Mouse (Mus musculus) midbrain, postnatal 0 days (tissue): Measurements from ENCODE around the gene Ston1. TPM values are rescaled to one million over a fixed set of nuclear protein-coding genes. Genes with fewer than 3 reads are reported as not detected.

Source experiments
- ATAC-seq: fragments of 200-750 bp; cut with Nextera tagmentation; 2 replicates; pipeline ENCODE4 v1.8.0; 2017; ENCODE audit warnings: moderate number of reproducible peaks, mild to moderate bottlenecking, moderate TSS enrichment, moderate library complexity; ENCODE audit not compliant: low FRiP score
- DNase-seq: peaks from one replicate; pipeline ENCODE4 v3.0.0-alpha.2; 2015; ENCODE audit warnings: low spot score
- H3K27ac ChIP-seq: fragments of 300-500 bp; sonication (generic); 2 replicates; pipeline ENCODE4 v1.5.1; 2014; ENCODE audit warnings: low read depth, mild to moderate bottlenecking, low read length, mixed read lengths
- H3K27me3 ChIP-seq: fragments of 300-500 bp; sonication (generic); 2 replicates; pipeline ENCODE4 v1.6.1; 2014; ENCODE audit warnings: low read length, control low read depth, mixed read lengths; ENCODE audit not compliant: insufficient read depth
- H3K36me3 ChIP-seq: fragments of 300-500 bp; sonication (generic); 2 replicates; pipeline ENCODE4 v1.6.1; 2014; ENCODE audit warnings: low read length, control low read depth, mixed read lengths; ENCODE audit not compliant: insufficient read depth
- H3K4me1 ChIP-seq: fragments of 300-500 bp; sonication (generic); 2 replicates; pipeline ENCODE4 v1.6.1; 2014; ENCODE audit warnings: mild to moderate bottlenecking, control low read depth, antibody characterized with exemption, low read length, mixed read lengths; ENCODE audit not compliant: insufficient read depth
- H3K4me2 ChIP-seq: fragments of 300-500 bp; sonication (generic); 2 replicates; pipeline ENCODE4 v1.6.1; 2014; ENCODE audit warnings: low read depth, mild to moderate bottlenecking, low read length, mixed read lengths; ENCODE audit not compliant: poor library complexity, severe bottlenecking
- H3K4me3 ChIP-seq: fragments of 300-500 bp; sonication (generic); 2 replicates; pipeline ENCODE4 v1.5.1; 2014; ENCODE audit warnings: low read depth, mild to moderate bottlenecking, low read length, moderate library complexity
- H3K9ac ChIP-seq: fragments of 300-500 bp; sonication (generic); replicated peaks from 2 replicates; pipeline ENCODE4 v1.6.1; 2014; ENCODE audit warnings: mild to moderate bottlenecking, low read length, moderate library complexity, mixed read lengths; ENCODE audit not compliant: poor library complexity, severe bottlenecking
- H3K9me3 ChIP-seq: fragments of 300-500 bp; sonication (generic); 2 replicates; pipeline ENCODE4 v1.6.1; 2016; ENCODE audit warnings: low read length, control low read depth
- CTCF ChIP-seq: IDR thresholded peaks from 2 replicates; pipeline ENCODE4 v1.5.1; 2016; ENCODE audit warnings: antibody characterized with exemption, mild to moderate bottlenecking
- WGBS: fragments of 180-500 bp; shearing (Covaris S2); extraction: QIAGEN DNeasy Blood & Tissue Kit; methylation state at CpG from one replicate; pipeline ENCODE4 v1.1.7; 2014; 5-methylcytosine and 5-hydroxymethylcytosine counted together
- polyA plus RNA-seq: library from polyadenylated mRNA; unstranded; fragments of >200 nt; fragmentation: Nextera tagmentation; extraction: Ambion mirVana; gene quantifications from 2 replicates; pipeline ENCODE4 v1.2.1, GENCODE M21; 2015
- total RNA-seq: library from RNA; depleted of rRNA; stranded (reverse); fragments of >200 nt; gene quantifications from 2 replicates; pipeline ENCODE4 v1.2.3, GENCODE M21; 2014; rRNA removed

The Ston1 gene
- total RNA-seq, result 4.0 and 5.0 TPM in 2 replicates
- 1.1 and 1.3 TPM in 2 replicates for polyA plus RNA-seq

GRCm38 (mm10) chr17:88597222-88598055, at the start of gene Ston1:
Ston1 (plus strand) TSS chr17:88597684.
- H3K4me3 ChIP-seq, result peak within 1 kb of the TSS; percentile 46
- H3K4me1 ChIP-seq, result 0 out of 2 replicates have a peak, but pooled peaks cover 2% of the 10 kb centered on the region
- no peaks in the 10 kb centered on the region for H3K9me3 ChIP-seq
- peak within 1 kb of the TSS; percentile 86 for H3K4me2 ChIP-seq
- DNase-seq (peak; percentile 60), ATAC-seq (peak; percentile 90)
- H3K27ac ChIP-seq, result peak within 1 kb of the TSS; percentile 55
- TF ChIP-seq CTCF, result no peak
- no peaks in the 10 kb centered on the region for H3K36me3 ChIP-seq
- H3K9ac ChIP-seq, result peak within 1 kb of the TSS; percentile 63
- H3K27me3 ChIP-seq, result no peaks in the 10 kb centered on the region; the same call in 1 of the 2 replicates
- under 1% methylated on average over 37 of the region's 41 CpGs for WGBS

- no peak for DNase-seq
Measured at GRCm38 (mm10) chr17:88549411-88550191, 47.9 kb upstream of the Ston1 start.

GRCm38 (mm10) chr17:88550351-88550750, 47.1 kb upstream of the Ston1 start:
- H3K9me3 ChIP-seq, result no peaks in the 10 kb centered on the region
- no peak overlapping the region for H3K4me2 ChIP-seq
- H3K27ac ChIP-seq, result no peak overlapping the region
- ATAC-seq, result no peak
- no peak overlapping the region for H3K4me3 ChIP-seq
- 76% methylated on average over 5 of the region's 5 CpGs for WGBS
- no peaks in the 10 kb centered on the region for H3K27me3 ChIP-seq
- no peaks in the 10 kb centered on the region for H3K4me1 ChIP-seq
- DNase-seq, result no peak
- TF ChIP-seq CTCF, result no peak
- H3K9ac ChIP-seq, result no peak overlapping the region
- peaks cover 23% of the 10 kb centered on the region for H3K36me3 ChIP-seq

More at GRCm38 (mm10) chr17:88549411-88550191, 47.9 kb upstream of the Ston1 start:
- Histone ChIP-seq H3K36me3 (peaks cover 28% of the 10 kb centered on the region), H3K4me1 (no peaks in the 10 kb centered on the region), H3K27me3 (no peaks in the 10 kb centered on the region), H3K9ac (no peak overlapping the region), H3K4me2 (no peak overlapping the region), H3K9me3 (no peaks in the 10 kb centered on the region), H3K27ac (no peak overlapping the region), H3K4me3 (no peak overlapping the region)
- ATAC-seq, result no peak
- no peak for TF ChIP-seq CTCF
- 88% methylated on average over 24 of the region's 24 CpGs for WGBS

- H3K36me3 ChIP-seq, result peaks cover 29% of the 10 kb centered on the region
- TF ChIP-seq CTCF, result no peak
- no peaks in the 10 kb centered on the region for H3K27me3 ChIP-seq
- H3K4me3 ChIP-seq, result no peak overlapping the region
- 76% methylated on average over 10 of the region's 10 CpGs for WGBS
- no peak overlapping the region for H3K27ac ChIP-seq
- ATAC-seq (no peak), DNase-seq (no peak)
- H3K9ac ChIP-seq, result no peak overlapping the region
- no peaks in the 10 kb centered on the region for H3K4me1 ChIP-seq
- H3K9me3 ChIP-seq, result no peaks in the 10 kb centered on the region
- H3K4me2 ChIP-seq, result no peak overlapping the region
Measured at GRCm38 (mm10) chr17:88550981-88551940, 46.2 kb upstream of the Ston1 start.

GRCm38 (mm10) chr17:88552556-88552955, 44.9 kb upstream of the Ston1 start:
- H3K27ac ChIP-seq, result no peak overlapping the region
- no peaks in the 10 kb centered on the region for H3K4me1 ChIP-seq
- ATAC-seq, result no peak
- WGBS, result 34% methylated on average over 6 of the region's 6 CpGs
- no peak for TF ChIP-seq CTCF
- H3K27me3 ChIP-seq, result no peaks in the 10 kb centered on the region
- no peaks in the 10 kb centered on the region for H3K9me3 ChIP-seq
- H3K4me2 ChIP-seq, result no peak overlapping the region
- H3K36me3 ChIP-seq, result peaks cover 33% of the 10 kb centered on the region
- H3K4me3 ChIP-seq, result no peak overlapping the region
- no peak for DNase-seq
- H3K9ac ChIP-seq, result no peak overlapping the region
